Mouse (Mus musculus) forebrain, embryonic 14.5 days (tissue): ENCODE measurements around the gene Stim1. TPM values are rescaled to one million over a fixed set of nuclear protein-coding genes. Genes with fewer than 3 reads are reported as not detected.

Experiments used
- ATAC-seq: fragments of 200-750 bp; cut with Nextera tagmentation; 2 replicates; pipeline ENCODE4 v1.8.0; 2017; ENCODE audit warnings: mild to moderate bottlenecking, moderate library complexity
- DNase-seq: peaks from one replicate; pipeline ENCODE4 v3.0.0-alpha.2; 2015; ENCODE audit warnings: low spot score
- H3K27ac ChIP-seq: fragments of 300-500 bp; sonication (generic); 2 replicates; pipeline ENCODE4 v1.5.1; 2014; ENCODE audit warnings: low read depth, mild to moderate bottlenecking, control low read depth, low read length, moderate library complexity
- H3K27me3 ChIP-seq: fragments of 300-500 bp; sonication (generic); replicated peaks from 2 replicates; pipeline ENCODE4 v1.6.1; 2014; ENCODE audit warnings: low read length, control low read depth, mixed read lengths; ENCODE audit not compliant: control insufficient read depth, insufficient read depth
- H3K36me3 ChIP-seq: fragments of 300-500 bp; sonication (generic); 2 replicates; pipeline ENCODE4 v1.6.1; 2014; ENCODE audit warnings: low read length, control low read depth; ENCODE audit not compliant: control insufficient read depth, insufficient read depth
- H3K4me1 ChIP-seq: fragments of 300-500 bp; sonication (generic); 2 replicates; pipeline ENCODE4 v1.6.1; 2014; ENCODE audit warnings: antibody characterized with exemption, low read length, control low read depth; ENCODE audit not compliant: control insufficient read depth, insufficient read depth
- H3K4me2 ChIP-seq: fragments of 300-500 bp; sonication (generic); 2 replicates; pipeline ENCODE4 v1.6.1; 2014; ENCODE audit warnings: mild to moderate bottlenecking, control low read depth, low read length
- H3K4me3 ChIP-seq: fragments of 300-500 bp; sonication (generic); 2 replicates; pipeline ENCODE4 v1.5.1; 2014; ENCODE audit warnings: low read depth, low read length, control low read depth
- H3K9ac ChIP-seq: fragments of 300-500 bp; sonication (generic); 2 replicates; pipeline ENCODE4 v1.6.1; 2014; ENCODE audit warnings: mild to moderate bottlenecking, low read length, control low read depth, moderate library complexity
- H3K9me3 ChIP-seq: fragments of 300-500 bp; sonication (generic); replicated peaks from 2 replicates; pipeline ENCODE4 v1.6.1; 2016; ENCODE audit warnings: low read length, control low read depth, mixed read lengths; ENCODE audit not compliant: control insufficient read depth
- WGBS: fragments of 180-500 bp; shearing (Covaris S2); extraction: QIAGEN DNeasy Blood & Tissue Kit; methylation state at CpG from one replicate; pipeline ENCODE4 v1.1.7; 2014; 5-methylcytosine and 5-hydroxymethylcytosine counted together
- polyA plus RNA-seq: library from polyadenylated mRNA; unstranded; fragments of >200 nt; fragmentation: Nextera tagmentation; extraction: Ambion mirVana; gene quantifications from 2 replicates; pipeline ENCODE4 v1.2.1, GENCODE M21; 2014

The Stim1 gene
- polyA plus RNA-seq, 1 experiment from 2014 or later = 6.5 TPM

GRCm38 (mm10) chr7:102310266-102310665 lies 42.7 kb downstream of the Stim1 start:
- H3K9me3 ChIP-seq = no peaks in the 10 kb centered on the region
- no peaks in the 10 kb centered on the region for H3K36me3 ChIP-seq
- H3K27me3 ChIP-seq = no peaks in the 10 kb centered on the region
- H3K4me1 ChIP-seq = no peaks in the 10 kb centered on the region
- no peak overlapping the region for H3K27ac ChIP-seq
- H3K9ac ChIP-seq = no peak overlapping the region
- H3K4me3 ChIP-seq = no peak overlapping the region
- no peak for DNase-seq
- no peak overlapping the region for H3K4me2 ChIP-seq
- no peak for ATAC-seq

GRCm38 (mm10) chr7:102310821-102311220 lies 43.2 kb downstream of the Stim1 start:
- Histone ChIP-seq H3K9me3 (no peaks in the 10 kb centered on the region), H3K27ac (no peak overlapping the region), H3K4me1 (no peaks in the 10 kb centered on the region), H3K9ac (no peak overlapping the region), H3K4me2 (no peak overlapping the region), H3K36me3 (no peaks in the 10 kb centered on the region), H3K4me3 (no peak overlapping the region), H3K27me3 (no peaks in the 10 kb centered on the region)
- ATAC-seq = no peak
- no peak for DNase-seq
- WGBS = 93% methylated on average over 5 of the region's 5 CpGs

DNA sequence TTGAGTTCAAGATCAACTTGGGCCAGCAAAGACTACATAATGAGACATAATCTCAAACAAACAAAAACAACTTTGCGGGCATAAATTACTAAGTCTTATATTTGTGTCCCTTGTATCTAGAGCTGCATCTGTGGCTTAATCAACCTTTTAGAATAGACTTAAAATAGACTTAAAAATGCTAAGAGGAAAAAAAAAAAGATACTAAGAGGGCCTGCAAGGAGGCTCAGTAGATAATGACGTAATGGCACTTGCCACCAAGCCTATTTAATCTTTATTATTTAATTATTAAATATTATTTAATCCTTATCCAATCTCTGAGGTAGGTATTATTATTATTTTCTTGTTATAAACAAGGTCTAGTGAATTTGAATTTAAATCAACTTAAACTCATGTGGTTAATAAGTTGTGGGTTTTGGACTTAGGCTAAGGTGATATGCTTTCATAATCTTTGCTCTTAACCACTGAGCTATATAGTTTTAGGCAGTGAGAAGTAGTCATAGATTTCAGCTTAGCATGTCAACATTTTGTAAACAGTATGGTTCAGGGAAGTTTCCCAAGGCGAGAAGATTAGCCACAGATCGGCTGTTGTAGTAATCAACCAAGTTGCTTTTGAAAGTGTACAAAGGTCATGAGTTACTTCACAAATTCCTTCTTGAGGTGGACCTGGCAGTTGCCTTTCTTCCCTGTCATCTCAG lies 45.4 kb downstream of the Stim1 start:
- no peak overlapping the region for H3K9ac ChIP-seq
- H3K27ac ChIP-seq = no peak overlapping the region
- no peak for DNase-seq
- no peaks in the 10 kb centered on the region for H3K27me3 ChIP-seq
- 89% methylated on average over 4 of the region's 4 CpGs for WGBS
- H3K9me3 ChIP-seq = no peaks in the 10 kb centered on the region
- H3K4me1 ChIP-seq = no peaks in the 10 kb centered on the region
- ATAC-seq = no peak
- no peak overlapping the region for H3K4me2 ChIP-seq
- no peak overlapping the region for H3K4me3 ChIP-seq
- no peaks in the 10 kb centered on the region for H3K36me3 ChIP-seq

- no peak for DNase-seq
- ATAC-seq = no peak
- H3K4me3 ChIP-seq = no peak overlapping the region
Measured at GRCm38 (mm10) chr7:102313535-102313863, 45.9 kb downstream of the Stim1 start.

DNA sequence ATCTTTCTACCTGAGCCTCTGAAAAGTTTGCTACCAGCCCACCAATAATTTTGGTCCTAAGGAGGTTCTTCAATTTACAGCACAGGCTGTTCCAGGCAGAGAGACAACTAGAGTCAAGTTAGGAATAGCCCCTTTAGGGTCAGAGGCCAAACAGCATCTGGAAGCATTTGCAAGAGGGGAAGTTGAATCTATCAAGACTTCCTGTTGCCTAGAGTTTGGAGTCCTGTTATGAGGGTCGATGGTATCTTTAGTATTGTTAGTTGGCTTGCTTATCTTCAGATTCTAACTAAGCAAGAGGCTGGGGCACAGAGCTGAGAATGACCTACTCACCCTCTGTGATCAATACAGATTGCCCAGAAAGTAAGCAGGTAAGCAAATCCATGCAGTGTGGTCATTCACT lies 46.5 kb downstream of the Stim1 start:
- 86% methylated on average over 1 of the region's 1 CpGs for WGBS

More at GRCm38 (mm10) chr7:102313535-102313863, 45.9 kb downstream of the Stim1 start:
- Histone ChIP-seq H3K9me3 (no peaks in the 10 kb centered on the region), H3K36me3 (no peaks in the 10 kb centered on the region), H3K27ac (no peak overlapping the region), H3K4me1 (no peaks in the 10 kb centered on the region), H3K4me2 (no peak overlapping the region), H3K27me3 (no peaks in the 10 kb centered on the region), H3K9ac (no peak overlapping the region)
- 79% methylated on average over 2 of the region's 2 CpGs for WGBS

DNA sequence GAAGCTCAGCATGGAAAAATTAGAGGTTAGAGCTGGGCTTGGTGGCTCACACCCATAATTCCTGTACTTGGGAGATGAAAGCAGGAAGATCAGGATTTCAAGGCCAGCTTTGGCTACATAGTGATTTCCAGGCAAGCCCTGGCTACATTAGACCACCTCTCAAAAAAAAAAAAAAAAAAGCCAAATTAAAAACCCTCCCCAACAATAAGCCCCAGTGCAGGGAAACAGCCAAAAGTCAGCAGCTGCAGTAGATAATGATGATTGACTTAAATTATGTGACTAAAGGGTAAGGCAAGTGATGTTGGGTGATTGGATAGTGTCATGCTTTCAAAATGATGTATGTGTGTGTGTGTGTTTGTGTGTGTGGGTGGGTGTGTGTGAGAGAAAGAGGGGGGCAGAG lies 47.3 kb downstream of the Stim1 start:
- no peaks in the 10 kb centered on the region for H3K36me3 ChIP-seq
- H3K27ac ChIP-seq = no peak overlapping the region
- no peak for ATAC-seq
- no peak overlapping the region for H3K9ac ChIP-seq
- H3K9me3 ChIP-seq = no peaks in the 10 kb centered on the region
- H3K27me3 ChIP-seq = no peaks in the 10 kb centered on the region
- H3K4me3 ChIP-seq = no peak overlapping the region
- no peak overlapping the region for H3K4me2 ChIP-seq
- DNase-seq = no peak
- no peaks in the 10 kb centered on the region for H3K4me1 ChIP-seq

More for the DNA sequence above, 46.5 kb downstream of the Stim1 start:
- Histone ChIP-seq H3K4me1 (no peaks in the 10 kb centered on the region), H3K27me3 (no peaks in the 10 kb centered on the region), H3K4me3 (no peak overlapping the region), H3K27ac (no peak overlapping the region), H3K36me3 (no peaks in the 10 kb centered on the region), H3K4me2 (no peak overlapping the region), H3K9ac (no peak overlapping the region), H3K9me3 (no peaks in the 10 kb centered on the region)
- ATAC-seq (no peak), DNase-seq (no peak)

- WGBS = 68% methylated on average over 7 of the region's 7 CpGs
Measured at GRCm38 (mm10) chr7:102315435-102315834, 47.8 kb downstream of the Stim1 start.

GRCm38 (mm10) chr7:102317583-102318168 lies 50.1 kb downstream of the Stim1 start:
- DNase-seq (no peak), ATAC-seq (no peak)
- Histone ChIP-seq H3K36me3 (no peaks in the 10 kb centered on the region), H3K4me3 (no peak overlapping the region), H3K27ac (no peak overlapping the region), H3K4me2 (no peak overlapping the region), H3K9ac (no peak overlapping the region), H3K4me1 (no peaks in the 10 kb centered on the region), H3K27me3 (no peaks in the 10 kb centered on the region), H3K9me3 (no peaks in the 10 kb centered on the region)
- WGBS = 86% methylated on average over 3 of the region's 3 CpGs

More at GRCm38 (mm10) chr7:102315435-102315834, 47.8 kb downstream of the Stim1 start:
- Histone ChIP-seq H3K4me3 (no peak overlapping the region), H3K4me2 (no peak overlapping the region), H3K4me1 (no peaks in the 10 kb centered on the region), H3K36me3 (no peaks in the 10 kb centered on the region), H3K9ac (no peak overlapping the region), H3K27me3 (no peaks in the 10 kb centered on the region), H3K27ac (no peak overlapping the region), H3K9me3 (no peaks in the 10 kb centered on the region)
- ATAC-seq = no peak
- DNase-seq = no peak

DNA sequence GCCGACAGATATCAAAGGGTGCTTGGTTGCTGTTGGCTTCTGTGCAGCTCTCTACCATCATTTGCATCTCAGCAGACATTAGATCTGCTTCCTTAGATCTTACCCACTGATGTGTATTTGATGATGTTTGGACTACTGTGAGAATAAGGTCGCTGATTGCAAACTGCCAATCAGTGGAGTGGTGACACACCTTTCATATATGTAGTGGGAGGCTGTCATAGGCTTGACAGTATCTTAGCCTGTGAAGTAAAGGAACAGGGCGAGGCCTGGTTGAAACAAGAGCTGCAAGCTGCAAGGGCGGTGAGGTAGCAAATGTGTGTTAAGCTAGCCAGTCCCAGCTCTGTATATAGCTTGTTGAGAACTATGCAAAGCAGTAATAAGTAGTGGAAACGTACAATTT lies 54.5 kb downstream of the Stim1 start:
- no peak overlapping the region for H3K4me3 ChIP-seq
- no peak overlapping the region for H3K27ac ChIP-seq
- no peak for DNase-seq
- H3K4me1 ChIP-seq = no peaks in the 10 kb centered on the region
- H3K9ac ChIP-seq = no peak overlapping the region
- 76% methylated on average over 5 of the region's 5 CpGs for WGBS
- H3K9me3 ChIP-seq = no peaks in the 10 kb centered on the region
- H3K27me3 ChIP-seq = no peaks in the 10 kb centered on the region
- no peak overlapping the region for H3K4me2 ChIP-seq
- no peaks in the 10 kb centered on the region for H3K36me3 ChIP-seq
- no peak for ATAC-seq
